ENCODE assay signal across 20 mouse cellular contexts in the genomic region with DNA sequence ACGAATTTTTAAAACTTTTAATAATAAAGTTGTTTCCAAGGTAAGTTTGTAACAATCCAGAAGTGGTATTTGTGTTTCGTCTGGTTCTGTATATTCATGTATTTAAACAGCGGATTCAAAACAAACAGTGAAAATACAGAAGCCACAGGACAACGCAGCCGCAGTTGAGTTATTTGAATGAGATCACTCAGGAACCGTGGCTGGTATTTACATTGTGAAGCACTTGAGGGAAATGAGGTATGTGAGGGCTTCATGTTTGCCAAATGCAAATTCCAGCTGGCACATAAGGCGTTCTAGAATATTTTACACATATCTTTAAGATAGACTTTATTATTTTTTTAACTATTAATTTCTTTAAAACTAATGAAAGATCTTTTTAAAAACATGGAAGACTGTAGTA.
DNase-seq lines count a peak whose midpoint lies in the region; ATAC-seq and TF ChIP-seq lines count a peak whose summit lies in the region.
"Had no signal": no experiment of that assay in that cellular context is flagged by ENCODE, and none has a peak within 500 bp of the region (broad histone marks: within the 10 kb centered on the region; RNA-seq: fewer than 3 reads in every experiment).

No protein-coding gene starts in this region.

- no peaks in the 10 kb centered on the region for H3K27me3 ChIP-seq in forebrain, embryonic 14.5 days (replicated peaks; ENCODE audit: control insufficient read depth, insufficient read depth, low read length)
- H3K27me3 ChIP-seq in forebrain, embryonic 11.5 days (ENCODE audit: control insufficient read depth, insufficient read depth, low read length), result no peaks in the 10 kb centered on the region
- H3K27me3 ChIP-seq in lung, postnatal 0 days (replicated peaks; ENCODE audit: insufficient read depth, low read length), result no peaks in the 10 kb centered on the region
- no peaks in the 10 kb centered on the region for H3K27me3 ChIP-seq in stomach, postnatal 0 days (ENCODE audit: control insufficient read depth, insufficient read depth, low read length)
- no peaks in the 10 kb centered on the region for H3K27me3 ChIP-seq in heart, embryonic 12.5 days (replicated peaks)
- H3K27me3 ChIP-seq: embryonic facial prominence, embryonic 12.5 days; forebrain, embryonic 13.5 days; heart, embryonic 15.5 days; liver, embryonic 12.5 days; neural tube, embryonic 15.5 days had no signal

- intact Hi-C loops in heart, postnatal 14 days (cut with DNase I), result no loop called here

- H3K9ac ChIP-seq in forebrain, embryonic 14.5 days (ENCODE audit: low read length), result no peak overlapping the region
- no peak overlapping the region for H3K9ac ChIP-seq in forebrain, embryonic 11.5 days (ENCODE audit: low read length)
- H3K9ac ChIP-seq in lung, postnatal 0 days (replicated peaks; ENCODE audit: low read depth), result no peak overlapping the region
- no peak overlapping the region for H3K9ac ChIP-seq in stomach, postnatal 0 days (ENCODE audit: low read length)
- no peak overlapping the region for H3K9ac ChIP-seq in heart, embryonic 12.5 days
- H3K9ac ChIP-seq: embryonic facial prominence, embryonic 12.5 days; forebrain, embryonic 13.5 days; heart, embryonic 15.5 days; liver, embryonic 12.5 days; neural tube, embryonic 15.5 days had no signal

- H3K4me3 ChIP-seq in forebrain, embryonic 14.5 days (ENCODE audit: low read depth, low read length), result no peak overlapping the region
- no peak overlapping the region for H3K4me3 ChIP-seq in forebrain, embryonic 11.5 days (ENCODE audit: low read depth, low read length)
- no peak overlapping the region for H3K4me3 ChIP-seq in lung, postnatal 0 days (ENCODE audit: low read depth, low read length)
- no peak overlapping the region for H3K4me3 ChIP-seq in stomach, postnatal 0 days (ENCODE audit: low read depth, low read length)
- H3K4me3 ChIP-seq in heart, embryonic 12.5 days, result no peak overlapping the region
- H3K4me3 ChIP-seq: embryonic facial prominence, embryonic 12.5 days; erythroblast, embryonic 14.5 days; forebrain, embryonic 13.5 days; gastrocnemius, adult 2 months; heart, embryonic 15.5 days; left cerebral cortex, adult 2 months; liver, embryonic 12.5 days; neural tube, embryonic 15.5 days had no signal

- no peak overlapping the region for H3K4me2 ChIP-seq in forebrain, embryonic 14.5 days (ENCODE audit: low read length)
- no peak overlapping the region for H3K4me2 ChIP-seq in forebrain, embryonic 11.5 days (ENCODE audit: low read depth, low read length, severe bottlenecking)
- H3K4me2 ChIP-seq in lung, postnatal 0 days (replicated peaks; ENCODE audit: low read depth, low read length), result no peak overlapping the region
- no peak overlapping the region for H3K4me2 ChIP-seq in stomach, postnatal 0 days (replicated peaks; ENCODE audit: low read depth)
- no peak overlapping the region for H3K4me2 ChIP-seq in heart, embryonic 12.5 days
- H3K4me2 ChIP-seq: embryonic facial prominence, embryonic 12.5 days; forebrain, embryonic 13.5 days; heart, embryonic 15.5 days; liver, embryonic 12.5 days; neural tube, embryonic 15.5 days had no signal

- no peaks in the 10 kb centered on the region for H3K9me3 ChIP-seq in forebrain, embryonic 14.5 days (replicated peaks; ENCODE audit: control insufficient read depth, low read length)
- no peaks in the 10 kb centered on the region for H3K9me3 ChIP-seq in forebrain, embryonic 11.5 days (ENCODE audit: control insufficient read depth, low read length)
- no peaks in the 10 kb centered on the region for H3K9me3 ChIP-seq in lung, postnatal 0 days (ENCODE audit: low read length)
- no peaks in the 10 kb centered on the region for H3K9me3 ChIP-seq in stomach, postnatal 0 days (ENCODE audit: control insufficient read depth, low read length)
- no peaks in the 10 kb centered on the region for H3K9me3 ChIP-seq in heart, embryonic 12.5 days (replicated peaks)
- H3K9me3 ChIP-seq: embryonic facial prominence, embryonic 12.5 days; forebrain, embryonic 13.5 days; heart, embryonic 15.5 days; liver, embryonic 12.5 days; neural tube, embryonic 15.5 days had no signal

- WGBS in forebrain, embryonic 14.5 days, result 75% methylated on average over 7 of the region's 7 CpGs
- 86% methylated on average over 7 of the region's 7 CpGs for whole genome bisulfite sequencing in forebrain, embryonic 11.5 days
- 15% methylated on average over 7 of the region's 7 CpGs for WGBS in lung, postnatal 0 days
- 18% methylated on average over 7 of the region's 7 CpGs for WGBS in stomach, postnatal 0 days
- 58% methylated on average over 7 of the region's 7 CpGs for WGBS in heart, embryonic 12.5 days

- no peak for TF ChIP-seq CTCF in lung, postnatal 0 days (IDR thresholded peaks at IDR 0.05)
- TF ChIP-seq CTCF in stomach, postnatal 0 days (IDR thresholded peaks at IDR 0.05; ENCODE audit: low read depth), result no peak

- H3K4me1 ChIP-seq in forebrain, embryonic 14.5 days (ENCODE audit: control insufficient read depth, insufficient read depth, low read length), result no peaks in the 10 kb centered on the region
- H3K4me1 ChIP-seq in forebrain, embryonic 11.5 days (replicated peaks; ENCODE audit: control insufficient read depth, insufficient read depth, low read length), result no peaks in the 10 kb centered on the region
- no peaks in the 10 kb centered on the region for H3K4me1 ChIP-seq in lung, postnatal 0 days (ENCODE audit: insufficient read depth, low read depth, low read length)
- no peaks in the 10 kb centered on the region for H3K4me1 ChIP-seq in stomach, postnatal 0 days (replicated peaks; ENCODE audit: control insufficient read depth, insufficient read depth)
- no peaks in the 10 kb centered on the region for H3K4me1 ChIP-seq in heart, embryonic 12.5 days (replicated peaks)
- H3K4me1 ChIP-seq: embryonic facial prominence, embryonic 12.5 days; forebrain, embryonic 13.5 days; heart, embryonic 15.5 days; liver, embryonic 12.5 days; neural tube, embryonic 15.5 days had no signal

- DNase-seq in forebrain, embryonic 14.5 days (ENCODE audit: low spot score), result peak; percentile 2
- DNase-seq in forebrain, embryonic 11.5 days (ENCODE audit: low spot score), result no peak
- DNase-seq in embryo, embryonic 11 days, result peak; percentile 14
- DNase-seq in lung, postnatal 0 days (ENCODE audit: low spot score), result peak; percentile 85
- DNase-seq in stomach, postnatal 0 days (ENCODE audit: low spot score), result peak; percentile 26
- no peak for DNase-seq in heart, postnatal 14 days
- DNase-seq: adrenal gland, postnatal 14 days; cerebellum, adult 8-10 months; cerebellum, postnatal 36 days; gastrocnemius, adult 2 months; kidney, adult 11 months had no signal

- ATAC-seq in forebrain, embryonic 14.5 days, result no peak
- ATAC-seq in forebrain, embryonic 11.5 days (replicated peaks; ENCODE audit: low FRiP score), result no peak
- peak; percentile 89 for ATAC-seq in lung, postnatal 0 days
- ATAC-seq in stomach, postnatal 0 days (ENCODE audit: low FRiP score, low TSS enrichment), result no peak
- ATAC-seq in heart, embryonic 12.5 days (ENCODE audit: insufficient number of reproducible peaks, low FRiP score), result no peak
- ATAC-seq: CD4-positive, CD25-positive, alpha-beta regulatory T cell, adult 4 months; forebrain, embryonic 13.5 days; liver, embryonic 12.5 days had no signal

- no peaks in the 10 kb centered on the region for H3K36me3 ChIP-seq in forebrain, embryonic 14.5 days (ENCODE audit: control insufficient read depth, insufficient read depth, low read length)
- H3K36me3 ChIP-seq in forebrain, embryonic 11.5 days (ENCODE audit: control insufficient read depth, insufficient read depth, low read length), result no peaks in the 10 kb centered on the region
- H3K36me3 ChIP-seq in lung, postnatal 0 days (ENCODE audit: insufficient read depth, low read length), result no peaks in the 10 kb centered on the region
- H3K36me3 ChIP-seq in stomach, postnatal 0 days (ENCODE audit: control insufficient read depth, insufficient read depth, low read length), result no peaks in the 10 kb centered on the region
- no peaks in the 10 kb centered on the region for H3K36me3 ChIP-seq in heart, embryonic 12.5 days
- H3K36me3 ChIP-seq: embryonic facial prominence, embryonic 12.5 days; heart, embryonic 15.5 days; liver, embryonic 12.5 days; neural tube, embryonic 15.5 days had no signal

- peak; percentile 90 for TF ChIP-seq EP300 in lung, postnatal 0 days (IDR thresholded peaks at IDR 0.05)
- TF ChIP-seq EP300 in stomach, postnatal 0 days (optimal IDR thresholded peaks at IDR 0.05), result no peak

- H3K27ac ChIP-seq in forebrain, embryonic 14.5 days (ENCODE audit: low read depth, low read length), result no peak overlapping the region
- H3K27ac ChIP-seq in forebrain, embryonic 11.5 days (ENCODE audit: low read depth, low read length), result no peak overlapping the region
- H3K27ac ChIP-seq in lung, postnatal 0 days (ENCODE audit: low read length), result no peak overlapping the region
- H3K27ac ChIP-seq in stomach, postnatal 0 days (replicated peaks), result no peak overlapping the region
- H3K27ac ChIP-seq in heart, embryonic 12.5 days (ENCODE audit: poor library complexity, severe bottlenecking), result no peak overlapping the region
- H3K27ac ChIP-seq: embryonic facial prominence, embryonic 12.5 days; forebrain, embryonic 13.5 days; gastrocnemius, adult 2 months; heart, embryonic 15.5 days; left cerebral cortex, adult 2 months; liver, embryonic 12.5 days; neural tube, embryonic 15.5 days had no signal

Comparison
In these comparisons a context has a peak if more than half of its experiments do, and no peak if none do; other contexts are left out.
1. DNase-seq: peak in forebrain, embryonic 14.5 days (single experiment), embryo, embryonic 11 days (single experiment), lung, postnatal 0 days (single experiment) and stomach, postnatal 0 days (single experiment); none in forebrain, embryonic 11.5 days (single experiment) and heart, postnatal 14 days (0 of 2).